Mouse (Mus musculus): ENCODE data around the gene 4930469K13Rik. TPM values are rescaled to one million over a fixed set of nuclear protein-coding genes. Genes with fewer than 3 reads are reported as not detected.

The 4930469K13Rik gene
- polyA plus RNA-seq, 1 experiment from 2014 or later, result not detected

- no peak overlapping the region for H3K9ac ChIP-seq (ENCODE audit: low read length)
- H3K4me1 ChIP-seq (ENCODE audit: control insufficient read depth, insufficient read depth, low read length), result peaks cover 6% of the 10 kb centered on the region; the same call in 1 of the 2 replicates
- no peak overlapping the region for H3K4me2 ChIP-seq (ENCODE audit: low read length)
- no peaks in the 10 kb centered on the region for H3K9me3 ChIP-seq (replicated peaks; ENCODE audit: control insufficient read depth, low read length)
- no peak overlapping the region for H3K4me3 ChIP-seq (ENCODE audit: low read depth, low read length)
- DNase-seq (ENCODE audit: low spot score) (no peak), ATAC-seq (no peak)
- H3K27ac ChIP-seq (ENCODE audit: low read depth, low read length), result no peak overlapping the region
- H3K36me3 ChIP-seq (ENCODE audit: control insufficient read depth, insufficient read depth, low read length), result no peaks in the 10 kb centered on the region
- 82% methylated on average over 3 of the region's 3 CpGs for WGBS
- H3K27me3 ChIP-seq (replicated peaks; ENCODE audit: control insufficient read depth, insufficient read depth, low read length), result no peaks in the 10 kb centered on the region
Observed at GRCm38 (mm10) chr11:34118319-34118718, 20.0 kb upstream of the 4930469K13Rik start.

GRCm38 (mm10) chr11:34117581-34117980, 19.2 kb upstream of the 4930469K13Rik start:
- 89% methylated on average over 3 of the region's 3 CpGs for WGBS
- H3K36me3 ChIP-seq (ENCODE audit: control insufficient read depth, insufficient read depth, low read length), result no peaks in the 10 kb centered on the region
- no peaks in the 10 kb centered on the region for H3K9me3 ChIP-seq (replicated peaks; ENCODE audit: control insufficient read depth, low read length)
- H3K4me2 ChIP-seq (ENCODE audit: low read length), result no peak overlapping the region
- H3K27me3 ChIP-seq (replicated peaks; ENCODE audit: control insufficient read depth, insufficient read depth, low read length), result no peaks in the 10 kb centered on the region
- H3K9ac ChIP-seq (ENCODE audit: low read length), result no peak overlapping the region
- no peak overlapping the region for H3K4me3 ChIP-seq (ENCODE audit: low read depth, low read length)
- DNase-seq (ENCODE audit: low spot score) (no peak), ATAC-seq (no peak)
- peaks cover 6% of the 10 kb centered on the region; the same call in 1 of the 2 replicates for H3K4me1 ChIP-seq (ENCODE audit: control insufficient read depth, insufficient read depth, low read length)
- no peak overlapping the region for H3K27ac ChIP-seq (ENCODE audit: low read depth, low read length)

GRCm38 (mm10) chr11:34116572-34117135, 18.3 kb upstream of the 4930469K13Rik start:
- H3K4me1 ChIP-seq (ENCODE audit: control insufficient read depth, insufficient read depth, low read length), result peaks cover 6% of the 10 kb centered on the region; the same call in 1 of the 2 replicates
- H3K4me2 ChIP-seq (ENCODE audit: low read length), result no peak overlapping the region
- no peaks in the 10 kb centered on the region for H3K9me3 ChIP-seq (replicated peaks; ENCODE audit: control insufficient read depth, low read length)
- H3K27ac ChIP-seq (ENCODE audit: low read depth, low read length), result no peak overlapping the region
- no peak for DNase-seq (ENCODE audit: low spot score)
- no peak overlapping the region for H3K4me3 ChIP-seq (ENCODE audit: low read depth, low read length)
- H3K36me3 ChIP-seq (ENCODE audit: control insufficient read depth, insufficient read depth, low read length), result no peaks in the 10 kb centered on the region
- no peaks in the 10 kb centered on the region for H3K27me3 ChIP-seq (replicated peaks; ENCODE audit: control insufficient read depth, insufficient read depth, low read length)
- 51% methylated on average over 2 of the region's 2 CpGs for WGBS
- H3K9ac ChIP-seq (ENCODE audit: low read length), result no peak overlapping the region
- ATAC-seq, result no peak

GRCm38 (mm10) chr11:34113760-34114159, 15.4 kb upstream of the 4930469K13Rik start:
- no peaks in the 10 kb centered on the region for H3K9me3 ChIP-seq (replicated peaks; ENCODE audit: control insufficient read depth, low read length)
- H3K27ac ChIP-seq (ENCODE audit: low read depth, low read length), result no peak overlapping the region
- ATAC-seq (0 out of 2 replicates have a peak, but pooled peaks have one; percentile 7), DNase-seq (ENCODE audit: low spot score) (no peak)
- WGBS, result 47% methylated on average over 2 of the region's 2 CpGs
- peaks cover 6% of the 10 kb centered on the region; the same call in 1 of the 2 replicates for H3K4me1 ChIP-seq (ENCODE audit: control insufficient read depth, insufficient read depth, low read length)
- H3K4me2 ChIP-seq (ENCODE audit: low read length), result no peak overlapping the region
- H3K36me3 ChIP-seq (ENCODE audit: control insufficient read depth, insufficient read depth, low read length), result no peaks in the 10 kb centered on the region
- H3K4me3 ChIP-seq (ENCODE audit: low read depth, low read length), result no peak overlapping the region
- H3K27me3 ChIP-seq (replicated peaks; ENCODE audit: control insufficient read depth, insufficient read depth, low read length), result no peaks in the 10 kb centered on the region
- H3K9ac ChIP-seq (ENCODE audit: low read length), result no peak overlapping the region

GRCm38 (mm10) chr11:34112781-34113380, 14.5 kb upstream of the 4930469K13Rik start:
- 5% methylated on average over 4 of the region's 4 CpGs for WGBS
- Histone ChIP-seq H3K4me2 (ENCODE audit: low read length) (no peak overlapping the region), H3K4me3 (ENCODE audit: low read depth, low read length) (no peak overlapping the region), H3K27me3 (replicated peaks; ENCODE audit: control insufficient read depth, insufficient read depth, low read length) (no peaks in the 10 kb centered on the region), H3K36me3 (ENCODE audit: control insufficient read depth, insufficient read depth, low read length) (no peaks in the 10 kb centered on the region), H3K27ac (ENCODE audit: low read depth, low read length) (no peak overlapping the region), H3K4me1 (ENCODE audit: control insufficient read depth, insufficient read depth, low read length) (peaks cover 6% of the 10 kb centered on the region; the same call in 1 of the 2 replicates), H3K9me3 (replicated peaks; ENCODE audit: control insufficient read depth, low read length) (no peaks in the 10 kb centered on the region), H3K9ac (ENCODE audit: low read length) (no peak overlapping the region)
- ATAC-seq (peak; percentile 96), DNase-seq (ENCODE audit: low spot score) (peak; percentile 92)

- H3K4me1 ChIP-seq (ENCODE audit: control insufficient read depth, insufficient read depth, low read length), result peaks cover 6% of the 10 kb centered on the region; the same call in 1 of the 2 replicates
- H3K36me3 ChIP-seq (ENCODE audit: control insufficient read depth, insufficient read depth, low read length), result no peaks in the 10 kb centered on the region
- no peak overlapping the region for H3K4me3 ChIP-seq (ENCODE audit: low read depth, low read length)
- H3K9ac ChIP-seq (ENCODE audit: low read length), result no peak overlapping the region
- H3K4me2 ChIP-seq (ENCODE audit: low read length), result no peak overlapping the region
- no peaks in the 10 kb centered on the region for H3K9me3 ChIP-seq (replicated peaks; ENCODE audit: control insufficient read depth, low read length)
- 69% methylated on average over 7 of the region's 7 CpGs for WGBS
- ATAC-seq (no peak), DNase-seq (ENCODE audit: low spot score) (no peak)
- no peak overlapping the region for H3K27ac ChIP-seq (ENCODE audit: low read depth, low read length)
- no peaks in the 10 kb centered on the region for H3K27me3 ChIP-seq (replicated peaks; ENCODE audit: control insufficient read depth, insufficient read depth, low read length)
Observed at GRCm38 (mm10) chr11:34111940-34112339, 13.6 kb upstream of the 4930469K13Rik start.

GRCm38 (mm10) chr11:34109260-34109659, 10.9 kb upstream of the 4930469K13Rik start:
- Histone ChIP-seq H3K36me3 (ENCODE audit: control insufficient read depth, insufficient read depth, low read length) (no peaks in the 10 kb centered on the region), H3K9me3 (replicated peaks; ENCODE audit: control insufficient read depth, low read length) (no peaks in the 10 kb centered on the region), H3K4me1 (ENCODE audit: control insufficient read depth, insufficient read depth, low read length) (peaks cover 6% of the 10 kb centered on the region; the same call in 1 of the 2 replicates), H3K27ac (ENCODE audit: low read depth, low read length) (no peak overlapping the region), H3K4me2 (ENCODE audit: low read length) (no peak overlapping the region), H3K9ac (ENCODE audit: low read length) (no peak overlapping the region), H3K27me3 (replicated peaks; ENCODE audit: control insufficient read depth, insufficient read depth, low read length) (no peaks in the 10 kb centered on the region), H3K4me3 (ENCODE audit: low read depth, low read length) (no peak overlapping the region)
- ATAC-seq (no peak), DNase-seq (ENCODE audit: low spot score) (no peak)
- 100% methylated on average over 1 of the region's 1 CpGs for WGBS

GRCm38 (mm10) chr11:34104919-34105318, 6.6 kb upstream of the 4930469K13Rik start:
- Histone ChIP-seq H3K4me2 (ENCODE audit: low read length) (no peak overlapping the region), H3K4me3 (ENCODE audit: low read depth, low read length) (no peak overlapping the region), H3K9ac (ENCODE audit: low read length) (no peak overlapping the region), H3K36me3 (ENCODE audit: control insufficient read depth, insufficient read depth, low read length) (no peaks in the 10 kb centered on the region), H3K27me3 (replicated peaks; ENCODE audit: control insufficient read depth, insufficient read depth, low read length) (no peaks in the 10 kb centered on the region), H3K9me3 (replicated peaks; ENCODE audit: control insufficient read depth, low read length) (no peaks in the 10 kb centered on the region), H3K4me1 (ENCODE audit: control insufficient read depth, insufficient read depth, low read length) (no peaks in the 10 kb centered on the region), H3K27ac (ENCODE audit: low read depth, low read length) (no peak overlapping the region)
- 44% methylated on average over 1 of the region's 1 CpGs for WGBS
- no peak for ATAC-seq
- no peak for DNase-seq (ENCODE audit: low spot score)

- no peaks in the 10 kb centered on the region for H3K4me1 ChIP-seq (ENCODE audit: control insufficient read depth, insufficient read depth, low read length)
- H3K9ac ChIP-seq (ENCODE audit: low read length), result no peak overlapping the region
- 89% methylated on average over 4 of the region's 4 CpGs for WGBS
- H3K9me3 ChIP-seq (replicated peaks; ENCODE audit: control insufficient read depth, low read length), result no peaks in the 10 kb centered on the region
- H3K27ac ChIP-seq (ENCODE audit: low read depth, low read length), result no peak overlapping the region
- H3K36me3 ChIP-seq (ENCODE audit: control insufficient read depth, insufficient read depth, low read length), result no peaks in the 10 kb centered on the region
- H3K4me2 ChIP-seq (ENCODE audit: low read length), result no peak overlapping the region
- DNase-seq (ENCODE audit: low spot score) (no peak), ATAC-seq (no peak)
- H3K4me3 ChIP-seq (ENCODE audit: low read depth, low read length), result no peak overlapping the region
- H3K27me3 ChIP-seq (replicated peaks; ENCODE audit: control insufficient read depth, insufficient read depth, low read length), result no peaks in the 10 kb centered on the region
Observed at GRCm38 (mm10) chr11:34101827-34102226, 3.5 kb upstream of the 4930469K13Rik start.
